Mouse (Mus musculus) lung, postnatal 4 days (tissue): Measurements from ENCODE around the gene Hs3st4.
A peak's percentile ranks its signal among the peaks of the same experiment; 100 is the strongest.

Source experiments
- DNase-seq, 2 experiments: peaks; one replicate each; pipeline ENCODE4 v3.0.0; 2021

Hs3st4 gene

GRCm38 (mm10) chr7:123982461-123983038 lies at the start of gene Hs3st4:
Gene Hs3st4 (plus strand): TSS chr7:123982869.
- peak in 1 of 2 experiments; percentile 21 for DNase-seq

- DNase-seq: no peak
Observed at GRCm38 (mm10) chr7:123946836-123947235, 35.8 kb upstream of the Hs3st4 start.

- no peak for DNase-seq
Observed at GRCm38 (mm10) chr7:123963021-123963420, 19.6 kb upstream of the Hs3st4 start.

GRCm38 (mm10) chr7:123964559-123965142 lies 18.0 kb upstream of the Hs3st4 start:
- DNase-seq: no peak

- no peak for DNase-seq
Observed at GRCm38 (mm10) chr7:123965515-123965914, 17.2 kb upstream of the Hs3st4 start.

- DNase-seq: no peak
Observed at GRCm38 (mm10) chr7:123975441-123975840, 7.2 kb upstream of the Hs3st4 start.

GRCm38 (mm10) chr7:123981435-123981834 lies 1.2 kb upstream of the Hs3st4 start:
- DNase-seq: no peak

GRCm38 (mm10) chr7:123982010-123982409 lies 659 bp upstream of the Hs3st4 start:
- no peak for DNase-seq

- DNase-seq: peak in 1 of 2 experiments; percentile 21
Observed at GRCm38 (mm10) chr7:123983177-123984046, 743 bp downstream of the Hs3st4 start.

GRCm38 (mm10) chr7:123992121-123992520 lies 9.5 kb downstream of the Hs3st4 start:
- DNase-seq: no peak

GRCm38 (mm10) chr7:123997266-123997665 lies 14.6 kb downstream of the Hs3st4 start:
- DNase-seq: no peak

GRCm38 (mm10) chr7:123998601-123999000 lies 15.9 kb downstream of the Hs3st4 start:
- DNase-seq: no peak

- DNase-seq: no peak
Observed at GRCm38 (mm10) chr7:124026908-124027307, 44.2 kb downstream of the Hs3st4 start.

- DNase-seq: no peak
Observed at GRCm38 (mm10) chr7:124032236-124032635, 49.6 kb downstream of the Hs3st4 start.

GRCm38 (mm10) chr7:124033332-124033731 lies 50.7 kb downstream of the Hs3st4 start:
- DNase-seq: no peak

- no peak for DNase-seq
Observed at GRCm38 (mm10) chr7:124037281-124037700, 54.6 kb downstream of the Hs3st4 start.

- no peak for DNase-seq
Observed at GRCm38 (mm10) chr7:124039142-124039541, 56.5 kb downstream of the Hs3st4 start.

GRCm38 (mm10) chr7:124047382-124047781 lies 64.7 kb downstream of the Hs3st4 start:
- no peak for DNase-seq

- no peak for DNase-seq
Observed at GRCm38 (mm10) chr7:124048971-124049370, 66.3 kb downstream of the Hs3st4 start.

GRCm38 (mm10) chr7:124050421-124050820 lies 67.8 kb downstream of the Hs3st4 start:
- DNase-seq: no peak

- no peak for DNase-seq
Observed at GRCm38 (mm10) chr7:124083741-124084140, 101.1 kb downstream of the Hs3st4 start.

- peak in 1 of 2 experiments; percentile 5 for DNase-seq
Observed at GRCm38 (mm10) chr7:124129019-124129418, 146.3 kb downstream of the Hs3st4 start.

GRCm38 (mm10) chr7:124131312-124131711 lies 148.6 kb downstream of the Hs3st4 start:
- DNase-seq: peak; percentile 63 to 88

- DNase-seq: no peak
Observed at GRCm38 (mm10) chr7:124136133-124136532, 153.5 kb downstream of the Hs3st4 start.
